Mouse (Mus musculus) Muller cell, postnatal 12 days (primary cell): ENCODE data around the gene Col16a1.

Experiments used
- DNase-seq: peaks from one replicate; pipeline ENCODE4 v3.0.0-alpha.2; 2015; ENCODE audit errors: inconsistent ontology term

Col16a1 gene

GRCm38 (mm10) chr4:130084331-130084945 lies 36.8 kb downstream of the Col16a1 start:
- DNase-seq, result peak; percentile 68

DNA sequence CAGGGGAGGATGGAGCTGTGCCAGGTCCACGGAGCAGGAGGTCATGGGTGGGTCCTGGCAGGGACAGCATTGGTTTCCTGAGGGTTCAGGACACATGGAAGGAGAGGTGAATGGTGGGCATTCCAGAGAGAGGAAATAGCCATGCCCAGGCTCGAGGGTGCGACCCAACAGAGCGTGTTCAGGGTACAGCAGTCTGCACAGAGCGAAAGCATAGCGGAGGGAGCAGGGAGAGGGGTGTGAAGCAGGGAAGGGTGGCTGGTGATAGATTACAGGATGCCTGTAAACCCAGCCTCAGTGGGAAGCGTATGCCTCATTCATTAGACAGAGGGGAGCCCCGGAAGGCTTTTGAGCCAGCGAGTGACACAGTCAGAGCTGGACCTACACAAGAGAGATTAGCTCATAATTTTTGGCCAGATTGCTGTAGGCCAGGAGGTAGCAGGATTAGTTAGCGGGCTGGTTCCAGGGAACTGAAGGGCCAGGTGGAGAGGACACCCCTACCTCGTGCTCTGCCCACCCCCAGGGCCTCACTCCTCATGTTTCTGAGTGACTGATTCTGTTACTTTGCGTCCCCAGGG lies 37.7 kb downstream of the Col16a1 start:
- no peak for DNase-seq

DNA sequence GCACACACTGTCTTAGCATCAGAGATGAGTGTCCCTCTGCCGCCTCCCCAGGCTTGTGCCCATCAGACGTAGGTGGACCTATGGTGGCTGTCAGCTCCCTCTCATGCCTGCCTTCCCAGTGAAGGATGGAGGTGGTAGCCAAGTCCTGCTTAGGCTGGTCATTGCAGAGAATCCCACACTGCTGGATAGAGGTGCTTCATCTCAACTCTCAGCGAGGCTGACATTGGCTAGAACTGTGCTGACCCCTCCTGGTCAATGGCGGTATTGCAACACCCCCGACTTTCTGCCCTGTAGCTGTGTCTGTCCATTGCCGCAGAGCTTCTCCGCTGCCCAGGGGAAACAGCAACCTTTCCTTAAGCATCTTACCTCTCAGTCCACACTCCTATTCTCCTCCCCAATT lies 39.7 kb downstream of the Col16a1 start:
- peak; percentile 68 for DNase-seq

DNA sequence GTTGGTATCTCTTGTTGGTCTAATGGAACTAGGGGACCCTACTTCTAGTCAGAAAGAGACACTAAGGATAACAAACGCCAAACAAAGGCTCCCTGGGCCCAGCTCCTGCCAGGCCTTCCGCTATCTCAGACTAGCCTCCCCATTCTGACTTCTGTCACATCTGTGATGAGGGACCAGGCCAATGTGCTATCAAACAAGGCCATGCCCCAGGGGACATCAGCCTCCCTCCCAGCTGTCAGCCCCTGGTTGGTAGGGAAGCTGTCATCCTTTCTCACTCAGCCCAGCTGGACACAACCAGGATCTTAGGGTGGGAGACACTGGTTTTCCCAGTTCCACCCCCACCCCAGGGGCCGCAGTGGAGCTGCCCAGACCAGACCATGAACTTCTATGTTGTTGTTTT lies 47.5 kb downstream of the Col16a1 start:
- no peak for DNase-seq

GRCm38 (mm10) chr4:130101183-130101582 lies 53.5 kb downstream of the Col16a1 start:
- no peak for DNase-seq

GRCm38 (mm10) chr4:130102111-130102651 lies 54.5 kb downstream of the Col16a1 start, which contains the start of gene Pef1:
Gene Pef1, plus strand, starts transcription at chr4:130102558.
- DNase-seq, result peak; percentile 87

DNA sequence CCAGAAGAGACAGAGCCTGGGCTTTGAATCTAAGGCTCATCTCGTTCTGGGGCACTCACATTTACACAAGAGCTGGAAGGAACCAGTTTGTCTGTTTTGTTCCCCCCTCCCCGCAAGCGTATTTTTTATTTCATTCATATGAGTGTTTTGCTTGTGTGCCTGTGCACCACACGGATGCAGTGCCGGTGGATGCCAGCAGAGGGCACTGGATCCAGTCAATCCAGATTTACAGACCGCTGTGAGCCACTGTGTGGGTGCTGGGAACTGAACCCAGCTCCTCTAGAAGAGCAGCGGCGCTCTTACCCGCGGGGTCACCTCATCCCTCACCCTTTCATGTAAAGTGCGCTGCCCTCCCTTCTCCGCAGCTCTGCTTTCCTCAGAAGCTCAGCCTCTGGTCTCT lies 56.0 kb downstream of the Col16a1 start:
- DNase-seq, result no peak

- DNase-seq, result peak; percentile 57
Measured at GRCm38 (mm10) chr4:130104584-130104983, 56.9 kb downstream of the Col16a1 start.

DNA sequence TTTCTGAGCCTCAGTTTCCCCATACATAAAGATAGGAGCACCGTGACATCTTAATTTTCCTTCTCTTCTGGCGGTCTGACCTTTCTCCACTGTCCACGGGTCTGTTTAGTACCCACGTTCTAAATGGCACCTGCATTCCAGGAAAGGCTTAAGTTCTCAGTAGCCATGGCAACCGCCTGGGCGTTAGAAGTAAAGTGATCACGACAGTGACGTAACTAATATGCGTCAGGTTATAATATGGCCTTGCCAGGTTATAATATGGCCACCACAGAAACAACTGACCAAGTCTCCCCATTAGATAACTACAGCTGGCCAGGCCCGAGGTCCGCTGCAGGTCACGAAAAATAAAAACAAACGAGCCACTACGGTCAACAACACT lies 59.4 kb downstream of the Col16a1 start:
- no peak for DNase-seq

DNA sequence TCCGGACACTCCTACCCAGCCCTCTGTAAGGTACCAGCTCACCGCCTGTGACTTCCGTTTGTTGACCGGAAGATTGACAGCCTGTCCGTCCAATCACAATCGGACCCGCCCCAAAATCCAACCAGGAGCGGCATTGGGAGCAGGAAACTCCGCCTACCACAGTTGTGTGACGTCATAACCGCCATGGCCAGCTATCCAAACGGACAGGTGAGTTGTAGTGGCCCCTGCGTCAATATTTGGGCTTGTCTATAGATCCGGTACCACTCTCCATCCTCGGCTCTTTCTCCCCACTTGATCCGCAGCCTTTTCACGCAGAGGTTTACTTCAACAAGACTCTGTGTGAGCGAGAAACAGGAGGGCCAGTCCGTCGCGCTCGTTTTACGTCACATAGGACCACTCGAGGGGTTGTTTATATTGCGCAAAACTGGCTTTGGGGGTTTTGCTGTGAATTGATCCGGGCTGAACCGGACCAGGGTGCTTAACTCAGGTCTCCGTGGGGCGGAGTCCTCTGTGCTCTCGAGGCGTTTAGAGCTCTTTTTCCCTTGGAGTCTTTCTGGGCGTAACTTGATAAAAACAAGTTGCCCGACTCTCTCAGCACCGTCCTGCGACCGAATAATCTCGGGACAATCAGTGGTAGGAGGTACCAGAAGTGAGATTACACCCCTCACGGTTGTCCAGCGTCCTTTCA lies 59.9 kb downstream of the Col16a1 start:
- DNase-seq, result peak; percentile 96

DNA sequence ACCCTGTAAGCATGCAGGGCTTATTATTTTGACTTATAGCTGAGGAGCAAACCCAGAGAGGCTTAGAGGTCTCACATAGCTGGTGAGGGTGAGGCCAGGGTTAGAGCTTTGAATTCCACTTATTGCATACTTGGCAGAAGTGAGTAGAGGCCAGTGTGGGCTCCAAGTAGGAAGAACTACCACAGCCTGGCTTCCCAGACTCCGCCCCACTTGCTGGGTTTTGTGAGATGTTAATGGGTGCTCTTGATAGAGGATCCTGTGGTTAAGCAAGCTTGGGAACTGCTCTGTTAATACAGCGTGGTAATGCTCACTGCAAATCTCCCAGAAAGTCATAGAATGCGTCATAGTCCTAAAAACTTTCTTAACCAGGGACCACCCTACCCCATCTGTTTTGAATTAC lies 61.3 kb downstream of the Col16a1 start:
- DNase-seq, result peak; percentile 45

GRCm38 (mm10) chr4:130109666-130110065 lies 62.0 kb downstream of the Col16a1 start:
- no peak for DNase-seq

- no peak for DNase-seq
Measured at GRCm38 (mm10) chr4:130110091-130110490, 62.5 kb downstream of the Col16a1 start.

DNA sequence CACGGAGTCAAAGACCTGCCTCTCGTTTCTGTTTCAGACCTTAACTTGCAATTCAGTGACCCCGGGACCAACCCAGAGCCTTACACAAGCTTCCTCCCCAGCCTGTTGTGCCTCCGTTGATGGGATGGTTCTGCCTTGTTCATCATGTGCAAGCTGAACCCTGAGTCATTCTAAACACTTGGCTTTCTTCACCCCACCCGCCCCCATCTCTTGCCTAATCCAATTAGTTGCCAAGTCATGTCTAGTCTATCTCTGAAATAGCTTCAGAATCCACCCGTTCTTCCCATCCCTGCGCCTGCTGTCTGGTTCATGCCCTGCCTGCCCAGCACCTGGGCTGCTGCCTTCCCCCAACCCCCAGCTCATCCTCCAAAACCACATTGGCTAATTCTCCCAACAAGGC lies 64.7 kb downstream of the Col16a1 start:
- DNase-seq, result peak; percentile 92

DNA sequence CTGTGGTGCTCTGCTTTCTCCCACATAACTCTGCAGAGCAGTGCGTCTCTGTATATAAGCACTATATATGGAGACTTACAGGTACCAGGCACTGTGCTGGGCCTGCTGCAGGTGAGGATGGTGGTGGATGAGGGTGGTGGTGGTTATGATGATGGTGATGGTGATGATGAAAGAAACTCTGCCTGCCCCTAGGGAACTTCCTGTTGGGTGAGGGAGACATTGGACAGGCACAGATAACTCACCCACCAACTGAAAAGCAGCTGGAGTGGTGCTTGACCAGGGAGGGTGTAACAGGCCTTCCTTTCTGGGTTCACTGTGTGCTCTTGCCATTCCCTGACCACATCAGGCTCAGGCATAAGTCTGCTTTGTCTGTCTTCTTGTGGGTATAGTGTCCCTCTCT lies 65.1 kb downstream of the Col16a1 start:
- DNase-seq, result no peak

- DNase-seq, result no peak
Measured at GRCm38 (mm10) chr4:130120752-130121151, 73.1 kb downstream of the Col16a1 start.

DNA sequence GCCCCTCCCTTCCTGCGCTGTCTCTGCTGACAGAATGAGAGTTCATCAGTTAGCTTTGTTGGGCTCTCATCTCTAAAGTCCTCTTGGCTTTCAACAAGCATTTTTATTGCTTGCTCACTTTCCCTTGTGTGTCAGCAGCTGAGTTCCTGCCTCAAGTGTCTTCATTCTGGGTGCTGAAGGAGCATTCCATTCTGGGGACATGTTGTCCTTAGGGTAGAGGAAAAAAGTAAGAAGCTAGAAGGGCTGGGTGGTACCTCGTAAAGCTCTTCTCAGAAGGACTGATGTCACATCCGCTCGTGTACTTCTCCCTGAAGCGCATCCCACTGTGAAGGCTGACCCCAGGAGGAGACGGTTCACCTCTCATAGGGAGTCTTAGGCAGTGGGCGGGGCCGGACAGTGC lies 73.9 kb downstream of the Col16a1 start:
- DNase-seq, result no peak

- DNase-seq, result no peak
Measured at GRCm38 (mm10) chr4:130123020-130123419, 75.4 kb downstream of the Col16a1 start.

DNA sequence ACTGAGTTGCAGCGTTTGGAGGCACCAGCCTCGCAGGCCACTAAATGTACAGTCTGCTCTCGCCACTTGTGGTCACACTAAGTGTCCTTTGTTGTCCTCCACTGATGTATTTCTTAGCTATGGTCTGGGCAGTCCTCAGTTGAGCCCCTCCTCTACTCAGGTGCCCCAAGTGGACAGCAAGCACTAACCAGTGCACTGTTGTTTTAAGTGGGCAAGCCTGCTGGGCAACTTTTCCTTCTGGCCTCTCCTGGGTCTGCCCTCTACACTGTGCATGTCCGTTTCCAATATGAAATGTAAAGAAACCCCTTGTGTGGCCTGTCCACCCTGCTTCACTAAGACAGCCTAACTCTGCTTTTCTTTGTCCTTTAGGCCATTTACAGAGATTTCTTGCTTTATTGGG lies 76.5 kb downstream of the Col16a1 start:
- no peak for DNase-seq

- no peak for DNase-seq
Measured at GRCm38 (mm10) chr4:130125164-130125563, 77.5 kb downstream of the Col16a1 start.

GRCm38 (mm10) chr4:130125935-130126334 lies 78.3 kb downstream of the Col16a1 start:
- DNase-seq, result peak; percentile 82

DNA sequence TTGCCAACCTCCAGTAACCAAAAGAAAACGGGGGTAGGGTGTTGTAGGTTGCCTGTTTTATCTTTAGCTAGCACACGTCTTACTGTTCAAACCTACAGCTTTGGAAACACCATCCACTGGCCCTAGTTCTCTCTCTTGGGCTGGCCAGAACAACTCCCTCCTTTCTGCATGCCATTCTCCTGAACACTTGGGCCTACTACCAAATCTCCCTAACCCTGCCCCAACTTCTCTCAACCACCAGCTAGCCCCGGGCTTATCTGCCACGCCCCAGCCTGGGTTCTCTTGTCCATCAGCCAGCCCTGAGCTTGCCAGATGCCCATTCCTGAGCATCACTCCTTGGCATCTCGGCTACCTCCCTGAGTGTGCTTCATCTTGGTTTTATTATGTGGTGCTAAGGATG lies 81.3 kb downstream of the Col16a1 start:
- DNase-seq, result no peak

DNA sequence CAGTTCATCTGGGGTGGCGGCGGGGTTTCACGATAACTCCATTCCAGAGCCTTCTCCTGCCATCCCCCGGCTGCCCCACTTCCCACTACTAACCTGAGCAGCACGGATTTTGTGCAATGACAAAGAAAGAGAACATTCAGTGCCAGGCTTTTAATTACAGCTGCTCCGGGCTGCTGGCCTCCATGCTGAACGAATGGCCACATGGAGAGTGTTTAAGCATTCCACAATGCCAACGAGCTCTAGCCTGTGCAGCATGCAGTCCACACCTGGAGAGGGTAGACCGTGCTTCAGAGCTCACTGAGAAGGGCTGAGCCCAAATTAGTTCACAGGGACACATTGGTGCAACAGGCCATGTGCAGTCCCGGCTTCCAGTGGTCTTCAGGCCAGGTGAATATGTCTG lies 82.4 kb downstream of the Col16a1 start:
- DNase-seq, result no peak
